Mouse (Mus musculus): Measurements from ENCODE around the gene Slc34a1. TPM values are rescaled to one million over a fixed set of nuclear protein-coding genes. Genes with fewer than 3 reads are reported as not detected.
"Not testable (repeated sequence)": the region's sequence is repeated elsewhere in the genome, so short reads cannot be mapped to it uniquely, and the experiment has no call there.

Slc34a1 gene
- total RNA-seq, 2 experiments from 2014 or later = 0.42 TPM; not detected in 1

- DNase-seq = peak; percentile 83
These were observed 7.1 kb downstream of the Slc34a1 start for GRCm38 (mm10) chr13:55404853-55405782.

- no peak for DNase-seq
These were observed 7.9 kb downstream of the Slc34a1 start for GRCm38 (mm10) chr13:55405783-55406390.

GRCm38 (mm10) chr13:55407341-55407740 is 9.4 kb downstream of the Slc34a1 start:
- DNase-seq = no peak

- no peak for DNase-seq
These were observed 10.6 kb downstream of the Slc34a1 start for GRCm38 (mm10) chr13:55408546-55409120.

GRCm38 (mm10) chr13:55411826-55412225 is 13.8 kb downstream of the Slc34a1 start:
- no peak for DNase-seq

GRCm38 (mm10) chr13:55412643-55413307 is 14.8 kb downstream of the Slc34a1 start:
- no peak for DNase-seq

GRCm38 (mm10) chr13:55413333-55413732 is 15.3 kb downstream of the Slc34a1 start:
- no peak for DNase-seq

- DNase-seq = peak; percentile 52
These were observed 16.9 kb downstream of the Slc34a1 start, which contains the start of gene Pfn3 for GRCm38 (mm10) chr13:55414743-55415380. Gene Pfn3 (minus strand): TSS chr13:55415232.

- peak; percentile 95 for DNase-seq
These were observed 20.0 kb downstream of the Slc34a1 start for GRCm38 (mm10) chr13:55418004-55418403.

- no peak for DNase-seq
These were observed 21.2 kb downstream of the Slc34a1 start for GRCm38 (mm10) chr13:55419142-55419541.

GRCm38 (mm10) chr13:55420018-55420932 is 22.3 kb downstream of the Slc34a1 start:
- no peak for DNase-seq

- DNase-seq = peak; percentile 80
These were observed 23.2 kb downstream of the Slc34a1 start for GRCm38 (mm10) chr13:55420933-55421800.

GRCm38 (mm10) chr13:55426613-55427012 is 28.6 kb downstream of the Slc34a1 start, which contains the start of gene F12:
Gene F12 (minus strand): TSS chr13:55426793.
- no peak for DNase-seq

- DNase-seq = peak; percentile 77
These were observed 31.4 kb downstream of the Slc34a1 start for GRCm38 (mm10) chr13:55429226-55429888.

GRCm38 (mm10) chr13:55430566-55430965 is 32.6 kb downstream of the Slc34a1 start:
- DNase-seq = no peak

GRCm38 (mm10) chr13:55431889-55432685 is 34.1 kb downstream of the Slc34a1 start:
- no peak for DNase-seq

GRCm38 (mm10) chr13:55437111-55437629 is 39.2 kb downstream of the Slc34a1 start:
- DNase-seq = not testable (repeated sequence)

- DNase-seq = no peak
These were observed 45.9 kb downstream of the Slc34a1 start for GRCm38 (mm10) chr13:55443799-55444285.

All from adrenal gland, postnatal 10 days (tissue).